Mouse (Mus musculus): ENCODE results near the gene 4930572O03Rik.
"Not testable (repeated sequence)": the region's sequence is repeated elsewhere in the genome, so short reads cannot be mapped to it uniquely, and the experiment has no call there.

DNA sequence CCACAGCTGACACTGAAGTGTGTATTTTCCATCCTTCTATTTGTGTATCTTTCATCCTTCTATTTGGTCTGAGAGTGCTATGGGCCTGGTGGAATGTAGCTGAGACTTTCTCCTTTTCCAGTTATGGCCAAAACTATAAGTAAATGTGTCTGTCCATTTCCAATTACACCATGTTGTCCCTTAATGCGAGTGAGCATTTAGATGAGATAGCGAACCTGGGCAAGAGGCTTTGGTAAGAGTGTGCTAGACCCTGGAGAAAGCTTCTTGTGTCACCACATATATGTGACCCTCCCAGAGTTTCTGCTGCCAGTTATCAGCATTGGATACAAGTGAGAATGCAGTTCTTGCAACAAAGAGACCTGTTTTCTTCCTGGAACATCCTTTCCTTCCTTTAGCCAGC lies 22.0 kb upstream of the 4930572O03Rik start:
- not testable (repeated sequence) for TF ChIP-seq CTCF (IDR thresholded peaks at IDR 0.05; ENCODE audit: low read depth, low read length); POLR2A (IDR thresholded peaks at IDR 0.05; ENCODE audit: extremely low read depth, insufficient read depth, low read length)

Measured in liver, adult 2 months (tissue).